Mouse (Mus musculus) liver, postnatal 0 days (tissue): Measurements from ENCODE around the gene Pramel3. TPM values are rescaled to one million over a fixed set of nuclear protein-coding genes. Genes with fewer than 3 reads are reported as not detected.
"Not testable (repeated sequence)": the region's sequence is repeated elsewhere in the genome, so short reads cannot be mapped to it uniquely, and the experiment has no call there.

Experiments used
- ATAC-seq: fragments of 200-750 bp; cut with Nextera tagmentation; 2 replicates; pipeline ENCODE4 v1.8.0; 2017; ENCODE audit warnings: mild to moderate bottlenecking, moderate library complexity
- DNase-seq: peaks from one replicate; pipeline ENCODE4 v3.0.0-alpha.2; 2016
- H3K27ac ChIP-seq: fragments of 300-500 bp; sonication (generic); 2 replicates; pipeline ENCODE4 v1.5.1; 2014; ENCODE audit warnings: antibody characterized with exemption, moderate library complexity, mild to moderate bottlenecking, low read depth
- H3K27me3 ChIP-seq: fragments of 300-500 bp; sonication (generic); 2 replicates; pipeline ENCODE4 v1.6.1; 2014; ENCODE audit warnings: low read length, control low read depth, mixed read lengths; ENCODE audit not compliant: insufficient read depth
- H3K36me3 ChIP-seq: fragments of 300-500 bp; sonication (generic); replicated peaks from 2 replicates; pipeline ENCODE4 v1.6.1; 2014; ENCODE audit warnings: mild to moderate bottlenecking, control low read depth, low read length, moderate library complexity, mixed read lengths; ENCODE audit not compliant: insufficient read depth
- H3K4me1 ChIP-seq: fragments of 300-500 bp; sonication (generic); 2 replicates; pipeline ENCODE4 v1.6.1; 2014; ENCODE audit warnings: antibody characterized with exemption, mild to moderate bottlenecking, control low read depth; ENCODE audit not compliant: insufficient read depth
- H3K4me2 ChIP-seq: fragments of 300-500 bp; sonication (generic); 2 replicates; pipeline ENCODE4 v1.6.1; 2014; ENCODE audit warnings: low read depth, mild to moderate bottlenecking, low read length, moderate library complexity, mixed read lengths
- H3K4me3 ChIP-seq: fragments of 300-500 bp; sonication (generic); 2 replicates; pipeline ENCODE4 v1.5.1; 2014; ENCODE audit warnings: low read depth, low read length
- H3K9ac ChIP-seq: fragments of 300-500 bp; sonication (generic); replicated peaks from 2 replicates; pipeline ENCODE4 v1.6.1; 2014; ENCODE audit warnings: mild to moderate bottlenecking, moderate library complexity
- H3K9me3 ChIP-seq: fragments of 300-500 bp; sonication (generic); 2 replicates; pipeline ENCODE4 v1.6.1; 2016; ENCODE audit warnings: mild to moderate bottlenecking, control low read depth, low read length, mixed read lengths
- WGBS: fragments of 180-500 bp; shearing (Covaris S2); extraction: QIAGEN DNeasy Blood & Tissue Kit; methylation state at CpG from one replicate; pipeline ENCODE4 v1.1.7; 2014; ENCODE audit not compliant: insufficient replicate concordance; 5-methylcytosine and 5-hydroxymethylcytosine counted together
- polyA plus RNA-seq: library from polyadenylated mRNA; unstranded; fragments of >200 nt; fragmentation: Nextera tagmentation; extraction: Ambion mirVana; gene quantifications from 2 replicates; pipeline ENCODE4 v1.2.1, GENCODE M21; 2015

Gene Pramel3
- polyA plus RNA-seq = not detected in 2 replicates

DNA sequence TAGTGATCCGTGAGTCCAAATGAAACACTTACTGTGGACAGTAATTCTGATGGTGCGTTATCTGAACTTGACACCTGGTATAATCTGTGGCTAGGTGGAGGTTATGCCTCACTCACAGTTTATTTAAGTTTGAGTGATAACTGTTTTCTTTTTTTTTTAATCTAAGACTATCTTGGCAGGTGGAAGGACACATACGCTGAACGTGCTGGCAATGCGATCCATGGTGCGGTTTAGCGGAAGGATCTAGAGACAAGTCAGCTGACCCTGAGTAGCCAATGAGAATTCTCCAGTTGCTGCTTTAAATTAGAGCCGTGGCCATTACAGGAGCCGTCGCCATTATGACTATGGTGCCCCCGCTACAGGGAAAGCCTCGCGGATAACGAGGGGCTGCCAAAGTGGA, at the start of gene Pramel3:
TSS of gene Pramel3 (plus strand) at position 301 of the 400 bp plus-strand sequence.
- DNase-seq, H3K36me3 ChIP-seq, H3K9me3 ChIP-seq, ATAC-seq, H3K4me3 ChIP-seq, H3K9ac ChIP-seq, H3K27ac ChIP-seq, H3K4me2 ChIP-seq, H3K27me3 ChIP-seq, H3K4me1 ChIP-seq: not testable (repeated sequence)
- WGBS = 87% methylated on average over 12 of the region's 14 CpGs

DNA sequence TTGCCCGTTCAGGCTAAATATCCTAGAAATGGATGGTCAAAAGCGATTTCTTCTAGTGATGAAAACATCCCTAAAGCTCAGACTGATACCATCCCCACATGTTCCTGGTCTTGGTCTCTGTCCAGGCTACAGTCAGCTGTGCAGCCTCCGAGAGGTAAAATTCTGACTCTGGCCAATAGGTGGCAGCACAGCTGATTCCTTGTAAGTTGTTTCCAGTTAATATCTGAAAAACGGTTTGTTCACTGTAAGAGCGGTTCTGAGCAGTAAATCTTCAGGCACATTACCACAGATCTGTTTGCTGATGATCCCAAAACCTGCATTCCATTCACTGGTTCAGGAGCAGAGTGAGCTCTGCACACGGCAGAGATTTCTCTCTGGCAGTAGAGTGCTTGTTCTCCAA, 58.6 kb downstream of the Pramel3 start:
- H3K36me3 ChIP-seq, H3K4me2 ChIP-seq, H3K4me1 ChIP-seq, ATAC-seq, DNase-seq, H3K4me3 ChIP-seq, H3K9ac ChIP-seq, H3K27me3 ChIP-seq, H3K27ac ChIP-seq, H3K9me3 ChIP-seq: not testable (repeated sequence)
- 37% methylated on average over 2 of the region's 6 CpGs for WGBS

DNA sequence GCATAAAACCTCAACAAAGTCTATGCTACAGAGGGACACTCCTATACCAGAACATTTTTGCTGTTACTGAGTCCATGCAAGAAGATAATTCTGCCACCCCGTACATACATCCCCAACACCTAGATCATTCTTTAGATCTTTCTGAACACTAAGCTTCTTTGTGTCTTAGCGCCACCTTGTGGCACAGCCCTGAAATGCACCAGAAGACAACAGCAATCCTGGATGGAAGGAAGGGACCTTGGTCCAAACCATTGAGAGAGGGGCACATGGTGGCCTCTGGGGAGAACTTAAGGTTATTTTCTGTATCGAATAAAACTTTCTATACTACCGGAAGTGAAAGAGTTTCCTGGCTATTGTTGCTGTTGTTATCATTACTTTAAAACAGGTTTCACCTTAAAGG, 59.8 kb downstream of the Pramel3 start:
- H3K27me3 ChIP-seq, H3K4me2 ChIP-seq, H3K9me3 ChIP-seq, DNase-seq, H3K9ac ChIP-seq, H3K4me1 ChIP-seq, H3K36me3 ChIP-seq, ATAC-seq, H3K4me3 ChIP-seq, H3K27ac ChIP-seq: not testable (repeated sequence)
- no CpG with 5 or more reads among the region's 4 CpGs for WGBS

Other genes starting within 250 kb of the Pramel3 start
- gene Gm15023, start 124.7 kb upstream of the Pramel3 start, polyA plus RNA-seq = not detected in 2 replicates
- not detected in 2 replicates for gene Tceal6, start 91.6 kb upstream of the Pramel3 start, polyA plus RNA-seq
- gene Gm5128, start 71.0 kb downstream of the Pramel3 start, polyA plus RNA-seq = not detected in 2 replicates
- gene Gm7903, start 131.5 kb downstream of the Pramel3 start, polyA plus RNA-seq = not detected in 2 replicates
- gene AV320801, start 192.3 kb downstream of the Pramel3 start, polyA plus RNA-seq = not detected in 2 replicates